Mouse (Mus musculus) lung, adult 18-20 months (tissue): ENCODE results near the gene Serpina12.

Source experiments
- DNase-seq, 2 experiments: peaks; one replicate each; pipeline ENCODE4 v3.0.0; 2022; ENCODE audit warnings: mixed read lengths in 2 of 2

Serpina12 gene

DNA sequence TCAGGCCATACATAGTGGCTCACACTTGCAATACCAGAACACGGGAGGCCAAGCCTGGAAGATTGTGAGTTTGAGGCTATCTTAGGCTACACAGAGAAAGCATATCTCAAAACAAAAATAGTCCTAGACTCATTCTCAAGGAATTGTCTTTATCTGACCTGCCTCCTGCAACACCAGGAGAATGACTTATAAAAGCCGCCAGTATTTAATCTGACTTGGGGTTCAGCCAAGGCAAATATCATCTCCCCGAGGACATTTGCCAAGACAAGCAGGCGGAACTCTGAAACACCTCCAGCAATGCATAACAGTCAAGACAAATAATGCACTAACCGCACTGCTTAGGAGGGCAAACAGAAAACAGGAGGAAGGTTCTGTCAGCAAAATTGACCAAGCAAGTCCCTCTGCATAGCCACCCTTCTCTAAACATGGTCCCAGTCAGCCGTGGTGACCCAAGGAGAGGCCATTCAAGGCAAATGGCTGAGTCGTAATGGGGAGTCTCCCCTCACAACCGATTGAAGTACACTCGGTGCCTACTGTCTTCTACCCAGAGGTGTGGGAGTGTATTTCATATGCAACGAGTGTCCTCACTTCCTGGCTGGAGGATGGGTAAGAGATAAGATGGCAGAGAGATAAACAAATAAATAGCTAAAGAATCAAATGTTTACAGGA, 41.5 kb downstream of the Serpina12 start:
- peak; percentile 78 to 84 for DNase-seq

DNA sequence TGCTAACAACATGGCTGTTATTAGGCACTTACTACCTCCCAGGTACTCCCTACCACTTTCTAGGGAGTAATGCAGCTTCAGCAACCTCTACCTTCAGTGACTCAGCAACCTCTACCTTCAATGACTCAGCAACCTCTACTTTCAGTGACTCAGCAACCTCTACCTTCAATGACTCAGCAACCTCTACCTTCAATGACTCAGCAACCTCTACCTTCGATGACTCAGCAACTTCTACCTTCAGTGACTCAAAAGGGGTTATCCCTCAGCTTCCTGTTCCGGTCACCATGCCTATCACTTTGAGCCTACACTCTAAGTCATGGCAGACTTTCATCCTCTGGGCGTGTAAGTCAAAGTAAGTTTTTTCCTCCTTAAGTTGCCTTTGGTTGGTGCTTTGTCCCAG, 43.6 kb downstream of the Serpina12 start:
- no peak for DNase-seq

- no peak for DNase-seq
Observed at GRCm38 (mm10) chr12:103999611-104000010, 44.6 kb downstream of the Serpina12 start.

GRCm38 (mm10) chr12:103996513-103996912, 47.7 kb downstream of the Serpina12 start:
- peak; percentile 25 to 38 for DNase-seq

DNA sequence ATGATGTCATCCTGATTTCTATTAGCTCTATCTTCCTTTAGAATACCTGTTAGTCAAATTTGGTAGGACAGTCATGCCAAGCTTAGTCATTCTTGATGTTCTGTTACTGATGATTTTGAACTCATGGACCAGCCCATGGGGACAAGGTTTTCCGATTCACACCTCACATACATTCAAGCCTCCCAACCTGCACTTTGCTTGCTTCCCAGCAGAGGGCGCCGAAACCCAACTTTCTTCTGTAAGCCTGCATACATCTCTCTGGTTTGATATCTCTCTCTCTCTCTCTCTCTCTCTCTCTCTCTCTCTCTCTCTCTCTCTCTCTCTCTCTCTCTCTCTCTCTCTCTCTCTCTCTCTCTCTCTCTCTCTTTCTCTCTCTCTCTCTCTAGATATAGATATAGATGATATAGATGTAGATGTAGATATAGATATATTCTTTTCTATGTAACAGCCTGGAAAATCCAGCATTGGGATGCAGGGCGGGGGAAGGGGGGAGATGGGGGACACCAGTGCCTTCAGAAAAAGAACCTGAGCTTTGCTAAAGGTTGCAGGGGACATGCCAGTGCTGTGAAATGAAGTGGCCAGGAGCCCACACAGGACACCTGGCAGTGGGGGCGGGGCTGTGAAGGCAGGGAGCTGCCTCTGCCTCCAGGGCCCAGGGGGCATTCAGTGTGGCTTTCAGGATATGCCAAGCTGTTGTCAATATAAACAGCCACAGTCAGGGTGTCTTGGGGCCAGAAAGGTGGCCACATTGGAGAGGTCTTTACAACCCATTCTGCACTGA, 48.8 kb downstream of the Serpina12 start:
- DNase-seq = peak; percentile 58 to 69

GRCm38 (mm10) chr12:103992945-103993344, 51.3 kb downstream of the Serpina12 start:
- no peak for DNase-seq

GRCm38 (mm10) chr12:103989857-103990256, 54.4 kb downstream of the Serpina12 start, which contains the start of gene Serpina11:
Gene Serpina11, minus strand, starts transcription at chr12:103989957.
- no peak for DNase-seq

GRCm38 (mm10) chr12:103989514-103989767, 54.8 kb downstream of the Serpina12 start:
- DNase-seq = no peak

DNA sequence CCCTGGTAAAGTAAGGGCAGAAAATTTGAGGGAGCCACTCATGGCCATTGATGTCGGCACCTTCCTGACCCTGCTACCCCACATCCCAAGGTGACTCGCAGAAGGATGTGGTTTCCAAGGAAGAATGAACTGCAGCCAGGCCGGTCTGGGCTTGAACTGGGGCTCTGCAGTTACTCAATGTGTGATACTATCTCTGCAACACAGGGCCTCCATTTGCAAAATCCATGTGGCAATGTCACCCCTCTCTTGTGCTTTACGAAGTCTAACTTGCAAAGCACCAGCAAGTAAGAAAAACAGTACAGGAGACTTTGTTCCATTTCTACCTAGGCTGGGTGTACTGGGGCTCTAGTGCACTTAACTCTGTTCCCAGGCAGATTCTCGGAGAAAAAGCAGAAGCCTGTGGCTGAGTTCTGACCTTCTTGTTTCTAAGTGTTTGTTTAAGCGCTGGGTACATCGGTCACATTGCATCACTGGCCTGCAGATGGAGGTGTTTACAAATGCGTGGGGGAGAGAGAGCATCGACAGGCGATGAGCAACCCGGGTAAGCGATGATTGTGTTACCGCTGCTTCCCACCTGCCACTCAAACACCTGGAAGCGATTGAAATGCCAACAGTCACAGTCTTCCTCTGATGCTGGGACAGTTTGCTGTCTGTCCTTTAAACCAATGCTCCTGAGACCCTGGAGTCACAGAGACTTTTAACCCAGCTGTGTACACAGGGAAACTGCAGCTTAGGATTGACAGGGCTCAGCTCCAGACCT, 55.3 kb downstream of the Serpina12 start:
- DNase-seq = peak in 1 of 2 experiments; percentile 9

DNA sequence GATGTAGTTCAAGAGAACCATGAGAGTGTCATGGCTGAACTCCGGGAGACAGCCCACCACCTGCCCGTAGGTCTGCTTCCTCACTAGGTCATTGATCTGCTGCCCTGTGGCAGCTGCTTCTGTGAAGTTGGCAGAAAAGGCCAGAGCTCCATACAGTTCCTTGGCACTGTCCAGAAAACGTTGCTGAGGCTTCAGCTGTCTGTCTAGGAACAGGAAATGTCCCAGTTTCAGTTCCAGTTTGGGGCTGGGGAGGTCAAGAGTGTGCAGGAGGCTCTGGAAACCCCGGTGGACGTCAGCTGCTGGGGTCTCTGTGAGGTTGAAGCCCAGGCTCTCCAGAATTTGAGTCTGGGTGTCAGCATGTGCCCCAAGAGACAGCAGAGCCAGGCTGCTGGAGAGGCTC, 58.4 kb downstream of the Serpina12 start:
- DNase-seq = no peak

DNA sequence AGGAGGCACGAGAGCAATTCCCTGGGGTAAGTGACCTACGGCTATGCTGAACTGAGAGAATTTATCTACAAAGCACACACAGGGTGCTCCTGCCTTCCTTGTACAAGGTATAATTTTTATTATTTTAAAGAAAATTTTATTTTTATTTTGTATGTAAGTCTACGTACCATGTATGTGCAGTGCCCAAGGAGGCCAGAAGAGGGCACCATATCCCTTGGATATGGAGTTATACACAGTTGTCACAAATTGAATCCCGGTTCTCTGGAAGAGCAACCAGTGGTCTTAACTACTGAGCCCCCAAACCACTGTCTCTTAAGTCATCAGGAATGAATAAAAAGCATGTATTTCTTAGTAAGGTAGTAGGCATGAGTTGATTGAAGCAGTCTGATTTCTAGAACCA, 59.3 kb downstream of the Serpina12 start:
- peak in 1 of 2 experiments; percentile 25 for DNase-seq

GRCm38 (mm10) chr12:103981646-103982360, 62.4 kb downstream of the Serpina12 start:
- no peak for DNase-seq
